Comparison of ENCODE assay signal across 8 mouse cellular contexts in the genomic region with DNA sequence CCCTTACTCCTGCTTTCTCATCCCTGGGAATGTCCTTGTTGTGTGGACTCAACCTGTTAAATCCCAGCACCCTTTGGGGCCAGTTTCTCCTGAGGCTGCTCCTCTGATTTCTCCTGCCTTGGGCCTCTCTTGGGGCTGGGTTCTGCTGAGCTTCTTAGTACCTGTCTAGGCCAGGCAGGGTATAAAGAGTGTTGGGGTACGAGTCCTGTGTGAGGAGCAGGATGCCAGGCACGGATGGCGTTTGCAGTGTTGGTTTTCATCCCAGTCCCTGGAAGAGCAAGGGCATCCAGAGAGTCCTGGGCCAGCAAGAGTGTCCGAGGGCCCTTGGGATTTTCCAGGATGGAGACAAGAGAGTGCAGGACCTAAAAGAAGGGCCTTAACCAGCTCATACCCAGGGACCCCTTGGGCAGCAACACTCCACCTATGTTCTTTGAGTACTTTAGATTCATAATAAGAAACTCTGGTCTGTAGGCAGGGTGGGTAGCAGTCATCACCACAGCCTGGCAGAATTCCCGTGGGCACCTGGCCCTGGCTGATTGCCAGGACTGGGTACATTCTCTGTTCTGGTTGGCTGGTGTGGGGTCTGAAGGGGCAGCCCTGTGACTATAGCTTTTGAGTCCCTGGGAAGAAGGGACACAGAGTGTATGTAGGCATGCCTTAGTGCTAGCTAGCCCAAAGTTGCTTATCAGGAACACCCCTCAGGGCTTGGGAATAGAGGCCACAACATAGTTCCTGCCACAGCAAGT. TPM values are rescaled to one million over a fixed set of nuclear protein-coding genes. Genes with fewer than 3 reads are reported as not detected.
DNase-seq lines count a peak whose midpoint lies in the region; ATAC-seq and TF ChIP-seq lines count a peak whose summit lies in the region.

No protein-coding gene starts in this region.

- TF ChIP-seq CTCF in embryonic fibroblast, embryonic 13.5 days (IDR thresholded peaks at IDR 0.05; ENCODE audit: borderline replicate concordance, insufficient read depth, low read length) = no peak
- no peak for TF ChIP-seq CTCF in kidney, adult 2 months (conservative IDR thresholded peaks at IDR 0.05; ENCODE audit: insufficient read depth, insufficient read length, low read depth, low read length)

- DNase-seq in lung, postnatal 10 days = peak; percentile 24
- no peak for DNase-seq in lung, adult 18-20 months
- DNase-seq in kidney, adult 2 months = peak; percentile 44
- DNase-seq in midbrain, embryonic 14.5 days = peak; percentile 26
- no peak for DNase-seq in right cerebral cortex, postnatal 10 days (ENCODE audit: low spot score in 2 of 2)
- DNase-seq in layer of hippocampus, adult 9-11 months = no peak

- no peaks in the 10 kb centered on the region for H3K9me3 ChIP-seq in midbrain, embryonic 14.5 days (ENCODE audit: control insufficient read depth, low read length)

- H3K27me3 ChIP-seq in kidney, adult 2 months (replicated peaks; ENCODE audit: control insufficient read depth, insufficient read depth, low read length) = no peaks in the 10 kb centered on the region
- H3K27me3 ChIP-seq in midbrain, embryonic 14.5 days (ENCODE audit: control insufficient read depth, insufficient read depth, low read length) = peaks cover 4% of the 10 kb centered on the region; the same call in 1 of the 2 replicates

- peak overlapping the region; percentile 64 for H3K4me2 ChIP-seq in midbrain, embryonic 14.5 days (ENCODE audit: low read length)

- no peak for TF ChIP-seq POLR2A in embryonic fibroblast, embryonic 13.5 days (IDR thresholded peaks at IDR 0.05; ENCODE audit: low read depth, low read length)
- no peak for TF ChIP-seq POLR2A in kidney, adult 2 months (IDR thresholded peaks at IDR 0.05; ENCODE audit: low read depth, low read length)

- peak overlapping the region; percentile 48; the same call in 1 of the 2 replicates for H3K4me3 ChIP-seq in embryonic fibroblast, embryonic 13.5 days (ENCODE audit: insufficient read depth, low read length)
- peak overlapping the region; percentile 71 for H3K4me3 ChIP-seq in kidney, adult 2 months (ENCODE audit: insufficient read depth, low read depth, low read length)
- H3K4me3 ChIP-seq in midbrain, embryonic 14.5 days (replicated peaks; ENCODE audit: low read depth, low read length) = peak overlapping the region; percentile 78

- no peak for ATAC-seq in midbrain, embryonic 14.5 days (ENCODE audit: low FRiP score, low TSS enrichment)
- ATAC-seq in granulocyte monocyte progenitor cell, adult 5-6 weeks (replicated peaks; ENCODE audit: poor library complexity, severe bottlenecking) = no peak

- WGBS in kidney, adult 2 months = 41% methylated on average over 5 of the region's 5 CpGs
- WGBS in midbrain, embryonic 14.5 days = 68% methylated on average over 5 of the region's 5 CpGs

- H3K9ac ChIP-seq in midbrain, embryonic 14.5 days (replicated peaks; ENCODE audit: low read length) = peak overlapping the region; percentile 82

- H3K36me3 ChIP-seq in kidney, adult 2 months (ENCODE audit: control insufficient read depth, insufficient read depth, low read length) = no peaks in the 10 kb centered on the region
- peaks cover 16% of the 10 kb centered on the region for H3K36me3 ChIP-seq in midbrain, embryonic 14.5 days (ENCODE audit: control insufficient read depth, insufficient read depth, low read length)

- H3K27ac ChIP-seq in embryonic fibroblast, embryonic 13.5 days (ENCODE audit: insufficient read depth, low read length) = no peak overlapping the region
- no peak overlapping the region for H3K27ac ChIP-seq in kidney, adult 2 months (ENCODE audit: insufficient read depth, low read depth, low read length)
- no peak overlapping the region; the same call in 1 of the 2 replicates for H3K27ac ChIP-seq in midbrain, embryonic 14.5 days (replicated peaks; ENCODE audit: low read depth, low read length)

- H3K4me1 ChIP-seq in embryonic fibroblast, embryonic 13.5 days (ENCODE audit: control insufficient read depth, insufficient read depth, low read length) = no peaks in the 10 kb centered on the region
- H3K4me1 ChIP-seq in kidney, adult 2 months (ENCODE audit: control insufficient read depth, insufficient read depth, low read length) = peaks cover 13% of the 10 kb centered on the region; the same call in 1 of the 2 replicates
- H3K4me1 ChIP-seq in midbrain, embryonic 14.5 days (ENCODE audit: control insufficient read depth, insufficient read depth, low read length) = peaks cover 27% of the 10 kb centered on the region

RNA-seq across cellular contexts. Expression of a gene that starts 1.1 kb away (rescaled TPM):
- 7.8 and 12.1 TPM in 2 replicates for polyA plus RNA-seq in embryonic fibroblast, embryonic 13.5 days (2011; ENCODE audit: insufficient read length, low read depth, missing spikeins)
- 51.0 and 64.0 TPM in 2 replicates for polyA plus RNA-seq in kidney, adult 2 months (2012; rRNA removed)
- polyA plus RNA-seq in midbrain, embryonic 14.5 days (2014; fragmentation: Nextera tagmentation; extraction: Ambion mirVana) = 16.9 and 17.7 TPM in 2 replicates
- total RNA-seq in granulocyte monocyte progenitor cell, adult 5-6 weeks (2014; fragmentation: Nextera tagmentation) = 54.8 and 56.4 TPM in 2 replicates
- total RNA-seq in granulocyte monocyte progenitor cell, adult 5-6 weeks (2017) = 21.0 and 23.1 TPM in 2 replicates

RNA-seq across cellular contexts. Expression of a gene that starts 6.5 kb away (rescaled TPM):
- not detected in 2 replicates for polyA plus RNA-seq in embryonic fibroblast, embryonic 13.5 days (2011; ENCODE audit: insufficient read length, low read depth, missing spikeins)
- 0.19 and 0.80 TPM in 2 replicates for polyA plus RNA-seq in kidney, adult 2 months (2012; rRNA removed)
- polyA plus RNA-seq in midbrain, embryonic 14.5 days (2014; fragmentation: Nextera tagmentation; extraction: Ambion mirVana) = 0.17 and 0.26 TPM in 2 replicates
- total RNA-seq in granulocyte monocyte progenitor cell, adult 5-6 weeks (2014; fragmentation: Nextera tagmentation) = 34.5 and 38.8 TPM in 2 replicates
- total RNA-seq in granulocyte monocyte progenitor cell, adult 5-6 weeks (2017) = 24.8 and 27.3 TPM in 2 replicates

RNA-seq across cellular contexts. Expression of a gene that starts 27.0 kb away (rescaled TPM):
- not detected in 2 replicates for polyA plus RNA-seq in embryonic fibroblast, embryonic 13.5 days (2011; ENCODE audit: insufficient read length, low read depth, missing spikeins)
- polyA plus RNA-seq in kidney, adult 2 months (2012; rRNA removed) = 104 and 130 TPM in 2 replicates
- 1.7 and 1.9 TPM in 2 replicates for polyA plus RNA-seq in midbrain, embryonic 14.5 days (2014; fragmentation: Nextera tagmentation; extraction: Ambion mirVana)
- not detected in 2 replicates for total RNA-seq in granulocyte monocyte progenitor cell, adult 5-6 weeks (2014; fragmentation: Nextera tagmentation)
- total RNA-seq in granulocyte monocyte progenitor cell, adult 5-6 weeks (2017) = 1.4 TPM in 1 of 2 replicates, not detected in the other

RNA-seq across cellular contexts. Expression of a gene that starts 30.5 kb away (rescaled TPM):
- 86.0 and 107 TPM in 2 replicates for polyA plus RNA-seq in embryonic fibroblast, embryonic 13.5 days (2011; ENCODE audit: insufficient read length, low read depth, missing spikeins)
- 73.7 and 99.5 TPM in 2 replicates for polyA plus RNA-seq in kidney, adult 2 months (2012; rRNA removed)
- 374 and 422 TPM in 2 replicates for polyA plus RNA-seq in midbrain, embryonic 14.5 days (2014; fragmentation: Nextera tagmentation; extraction: Ambion mirVana)
- total RNA-seq in granulocyte monocyte progenitor cell, adult 5-6 weeks (2014; fragmentation: Nextera tagmentation) = not detected in 2 replicates
- total RNA-seq in granulocyte monocyte progenitor cell, adult 5-6 weeks (2017) = not detected in 2 replicates

RNA-seq across cellular contexts. Expression of a gene that starts 31.3 kb away (rescaled TPM):
- polyA plus RNA-seq in embryonic fibroblast, embryonic 13.5 days (2011; ENCODE audit: insufficient read length, low read depth, missing spikeins) = 12.9 and 13.6 TPM in 2 replicates
- polyA plus RNA-seq in kidney, adult 2 months (2012; rRNA removed) = 49.0 and 53.2 TPM in 2 replicates
- 95.4 and 126 TPM in 2 replicates for polyA plus RNA-seq in midbrain, embryonic 14.5 days (2014; fragmentation: Nextera tagmentation; extraction: Ambion mirVana)
- total RNA-seq in granulocyte monocyte progenitor cell, adult 5-6 weeks (2014; fragmentation: Nextera tagmentation) = 29.1 and 39.4 TPM in 2 replicates
- total RNA-seq in granulocyte monocyte progenitor cell, adult 5-6 weeks (2017) = 20.2 and 32.5 TPM in 2 replicates

Comparison
In these comparisons a context has a peak if more than half of its experiments do, and no peak if none do; other contexts are left out.
1. DNase-seq: peak in lung, postnatal 10 days (single experiment), kidney, adult 2 months (single experiment) and midbrain, embryonic 14.5 days (single experiment); none in lung, adult 18-20 months (0 of 2), right cerebral cortex, postnatal 10 days (0 of 2) and layer of hippocampus, adult 9-11 months (single experiment).
2. RNA of a gene that starts 27.0 kb away (polyA plus RNA-seq): 104 to 130 TPM in kidney, adult 2 months; 1.7 to 1.9 TPM in midbrain, embryonic 14.5 days and not detected in embryonic fibroblast, embryonic 13.5 days; every median in the first group is over 10 times any median in the second.
3. Peak in every context shown above with its lines, with median percentiles within 50 percentile points of each other: H3K4me3 ChIP-seq.